Mouse (Mus musculus) cerebellum, adult 18-20 months (tissue): Measurements from ENCODE around the gene Lypd5.

Source experiments
- DNase-seq, 2 experiments: peaks; one replicate each; pipeline ENCODE4 v3.0.0; 2021

Gene Lypd5

DNA sequence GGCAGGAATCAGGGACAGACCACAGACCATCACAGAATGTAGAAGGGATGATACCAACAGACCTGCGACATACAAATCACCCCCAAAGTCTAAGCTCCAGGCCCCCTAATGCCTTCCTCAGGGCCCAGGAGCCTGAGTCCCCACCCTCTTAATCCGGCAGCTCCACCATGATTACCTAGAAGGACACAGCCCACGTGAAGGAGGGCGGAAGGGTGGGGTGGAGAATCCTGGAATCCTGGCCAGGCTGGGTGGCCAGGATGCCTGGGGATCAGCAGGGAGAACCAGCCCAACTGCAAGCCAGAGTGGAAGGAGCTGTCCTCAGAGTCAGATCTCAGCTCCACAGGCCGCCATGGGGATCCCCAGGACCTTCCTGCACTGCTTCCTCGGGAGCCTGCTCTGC, at the start of gene Lypd5:
Gene Lypd5 (plus strand): TSS at position 301 of the 400 bp plus-strand sequence.
- DNase-seq, result no peak

DNA sequence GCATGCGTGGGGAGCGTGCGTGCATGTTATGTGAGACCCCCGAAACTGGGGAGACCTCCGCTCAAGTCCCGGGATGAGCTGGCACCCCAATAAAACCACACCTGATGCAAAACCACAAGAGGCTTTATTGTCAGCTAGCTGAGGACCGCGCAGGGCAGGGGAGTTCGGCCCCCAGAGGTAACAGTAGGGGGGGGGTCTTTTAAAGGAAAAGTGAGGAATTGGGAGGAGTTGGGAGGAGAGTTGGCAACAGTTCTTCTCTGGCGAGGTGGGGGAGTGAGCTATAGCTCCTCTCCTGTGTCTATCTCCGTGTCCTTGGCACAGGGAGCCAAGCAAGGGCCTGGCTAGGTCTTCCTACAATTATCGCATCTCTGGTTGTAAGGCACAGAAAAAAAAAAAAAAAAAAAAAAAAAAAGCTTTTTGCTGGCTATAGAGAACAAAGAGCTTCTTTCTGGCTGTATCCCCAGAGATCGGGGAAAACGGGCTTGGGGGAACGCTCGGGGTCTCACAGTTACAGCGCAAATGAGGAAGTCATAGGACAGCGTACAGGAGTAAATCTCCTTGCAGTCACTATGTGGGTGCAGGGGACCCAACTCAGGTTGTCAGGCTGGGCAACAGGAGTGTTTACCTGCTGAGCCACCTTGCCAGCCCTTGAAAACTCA, 49.0 kb upstream of the Lypd5 start:
- DNase-seq, result peak; percentile 45 to 54

DNA sequence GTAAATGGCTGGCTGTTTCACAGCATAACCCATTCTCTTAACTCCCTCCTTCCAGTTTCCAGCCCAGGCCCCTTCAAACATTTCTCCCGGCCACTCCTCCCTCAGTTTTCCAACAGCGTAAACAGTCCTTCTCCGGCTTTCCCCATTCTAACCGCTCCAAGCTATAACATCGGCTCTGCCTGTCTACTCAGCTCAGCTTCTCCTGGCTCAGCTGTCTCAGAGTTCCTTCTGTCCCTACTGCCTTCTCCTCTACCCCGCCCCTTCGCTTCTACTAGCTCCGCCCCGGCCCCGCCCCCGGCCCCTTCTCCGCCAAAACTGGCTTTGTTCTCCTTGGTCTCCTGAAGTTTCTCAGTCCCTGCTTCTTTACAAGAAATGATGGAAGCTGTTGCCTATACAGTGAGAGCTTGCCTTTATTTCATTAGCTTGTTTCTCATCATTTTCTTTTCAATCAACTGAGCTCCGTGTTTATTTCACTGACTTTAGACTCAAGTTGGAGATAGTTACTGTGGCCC, 48.2 kb upstream of the Lypd5 start, which contains the start of gene Zfp61:
Gene Zfp61 (minus strand): TSS at position 462 of the 512 bp plus-strand sequence.
- peak; percentile 40 to 52 for DNase-seq

DNA sequence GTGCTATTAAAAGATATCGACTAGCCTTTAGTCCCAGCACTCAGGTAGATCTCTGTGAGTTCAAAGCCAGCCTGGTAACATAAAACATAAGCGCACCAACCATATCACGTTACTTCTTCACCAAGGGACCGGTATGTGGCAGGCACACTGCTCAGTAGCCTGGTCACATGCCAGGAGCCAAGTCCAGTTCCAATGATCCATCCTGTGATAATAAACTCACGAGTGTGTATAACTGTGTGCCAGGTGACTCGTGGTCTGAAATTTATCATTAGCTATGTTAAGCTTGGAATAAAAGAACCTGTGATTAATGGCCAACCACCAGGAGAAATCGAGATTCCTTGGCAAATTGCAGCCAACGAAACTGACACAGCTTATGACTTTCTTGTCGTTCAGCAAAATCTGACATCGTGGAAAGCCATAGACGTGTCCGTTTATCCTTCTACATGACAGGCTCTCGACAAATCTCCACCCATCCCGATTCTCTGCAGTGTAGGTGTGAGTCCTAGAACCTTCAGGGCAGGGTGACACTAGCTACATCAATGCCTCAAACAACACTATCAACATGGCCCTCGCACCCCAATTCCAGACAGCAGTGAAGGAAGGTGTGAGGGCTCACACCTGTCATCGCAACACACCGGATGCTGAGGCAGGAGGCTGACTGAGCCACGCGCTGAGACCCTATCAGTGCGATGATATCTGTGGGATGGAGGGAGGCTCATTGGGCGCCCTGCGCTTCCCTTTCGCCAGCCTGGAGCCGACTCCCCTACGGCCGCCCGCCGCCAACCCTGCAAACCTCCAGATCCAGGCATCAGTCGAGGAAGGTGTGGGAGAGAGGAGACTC, 33.0 kb upstream of the Lypd5 start:
- DNase-seq, result peak in 1 of 2 experiments; percentile 30

DNA sequence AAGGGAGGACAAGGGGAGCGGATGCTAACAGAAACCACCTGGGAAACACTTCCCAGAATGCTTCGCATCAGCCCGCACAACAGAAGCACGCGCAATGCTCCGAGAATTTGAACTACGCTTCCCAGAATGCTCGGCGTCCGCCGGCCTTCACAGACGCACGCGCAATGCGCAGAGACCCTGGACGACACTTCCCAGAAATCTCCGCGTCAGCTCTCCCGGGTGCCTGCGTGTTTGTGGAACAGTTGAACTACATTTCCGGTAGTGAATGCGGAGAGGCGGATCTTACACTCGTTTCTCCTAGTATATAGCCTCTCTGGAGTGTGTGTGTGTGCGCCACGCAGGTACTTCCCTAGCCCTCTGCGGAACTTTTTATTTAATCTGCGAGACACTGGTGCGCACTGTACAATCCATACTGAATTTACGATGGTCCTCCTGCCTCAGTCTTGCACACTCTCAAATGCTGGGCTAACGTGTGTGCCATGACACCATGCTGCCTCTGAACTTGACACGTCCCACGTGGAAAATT, 32.4 kb upstream of the Lypd5 start, which contains the start of gene Zfp94:
Gene Zfp94 (minus strand): TSS at position 100 of the 526 bp plus-strand sequence.
- DNase-seq, result peak; percentile 97 to 98

DNA sequence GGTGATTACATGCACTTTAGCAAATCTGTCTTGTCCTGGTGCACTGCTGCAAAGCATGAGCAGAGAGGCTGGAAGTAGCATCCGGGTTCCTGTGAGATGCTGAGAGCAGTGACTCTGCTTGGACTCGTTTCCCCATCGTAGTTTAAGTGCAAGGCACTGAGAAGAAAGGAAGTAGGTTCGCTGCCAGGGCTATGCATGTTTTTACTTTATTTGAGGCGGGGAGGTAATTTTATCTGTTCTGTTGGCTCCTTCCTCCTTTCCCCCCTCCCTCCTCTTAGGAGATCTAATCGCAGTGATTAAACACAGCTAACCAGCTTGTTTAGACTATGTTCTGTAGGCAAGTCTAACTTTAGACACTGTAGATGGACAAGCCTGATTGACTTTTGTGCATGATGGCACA, 30.1 kb upstream of the Lypd5 start:
- DNase-seq, result no peak

DNA sequence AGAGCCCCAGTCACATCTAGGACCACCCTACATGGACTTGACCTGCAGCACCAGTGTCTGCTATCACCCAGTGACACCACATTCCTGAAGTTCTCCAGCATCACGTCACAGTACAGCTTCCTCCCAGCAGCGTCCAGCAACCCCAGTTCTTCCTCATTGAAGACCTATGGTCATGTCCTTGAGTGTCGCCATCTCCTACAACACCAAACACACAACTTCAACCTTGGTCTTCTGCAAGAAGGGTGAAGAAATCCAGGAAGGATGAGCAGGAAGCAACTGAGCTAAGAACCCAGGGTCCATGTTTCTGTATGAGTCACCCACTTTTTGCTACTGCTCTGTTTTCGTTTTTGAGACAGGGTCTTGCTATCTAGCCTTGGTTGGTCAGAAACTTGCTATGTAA, 26.4 kb upstream of the Lypd5 start:
- no peak for DNase-seq

DNA sequence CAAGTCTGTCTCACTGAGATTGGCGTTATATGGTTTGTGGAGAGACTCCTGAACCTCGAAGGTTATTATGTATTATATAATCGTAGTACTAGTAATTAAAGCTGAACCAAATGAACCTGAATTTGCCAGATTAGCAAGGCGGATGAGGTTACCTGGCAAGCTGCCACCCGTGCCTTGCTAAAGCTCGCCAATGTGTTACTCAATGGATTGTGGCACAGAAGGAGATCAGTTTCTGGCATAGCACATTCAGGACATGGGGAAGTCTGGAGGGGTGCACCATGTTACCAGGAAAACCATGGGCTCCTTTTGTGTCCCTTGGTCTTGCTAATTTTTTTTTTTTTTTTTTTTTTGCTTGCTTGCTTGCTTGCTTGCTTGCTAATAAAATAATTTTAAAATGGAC, 23.8 kb upstream of the Lypd5 start:
- DNase-seq, result no peak

DNA sequence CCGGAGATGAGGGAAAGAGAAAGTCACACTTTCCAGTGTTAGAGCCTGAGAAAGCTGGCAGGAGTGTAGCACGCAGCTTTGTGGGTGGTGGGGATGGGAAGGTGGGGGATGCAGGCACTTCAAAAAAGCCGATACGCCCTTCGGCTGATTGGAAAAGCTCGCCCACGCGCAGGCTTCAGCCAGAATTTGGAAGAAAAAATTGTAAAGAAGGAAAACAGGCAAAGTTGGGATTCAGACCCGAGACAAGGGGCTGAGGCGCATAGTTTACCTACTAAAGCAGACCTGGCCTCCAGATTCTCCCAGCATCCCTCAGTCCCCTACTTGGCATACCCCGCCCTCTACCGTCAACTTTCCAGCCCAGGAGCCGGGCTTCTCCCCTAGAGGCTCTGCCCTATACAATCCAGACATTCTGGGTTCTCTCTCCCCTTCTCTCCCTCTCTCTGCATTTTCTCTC, 23.3 kb upstream of the Lypd5 start:
- no peak for DNase-seq

DNA sequence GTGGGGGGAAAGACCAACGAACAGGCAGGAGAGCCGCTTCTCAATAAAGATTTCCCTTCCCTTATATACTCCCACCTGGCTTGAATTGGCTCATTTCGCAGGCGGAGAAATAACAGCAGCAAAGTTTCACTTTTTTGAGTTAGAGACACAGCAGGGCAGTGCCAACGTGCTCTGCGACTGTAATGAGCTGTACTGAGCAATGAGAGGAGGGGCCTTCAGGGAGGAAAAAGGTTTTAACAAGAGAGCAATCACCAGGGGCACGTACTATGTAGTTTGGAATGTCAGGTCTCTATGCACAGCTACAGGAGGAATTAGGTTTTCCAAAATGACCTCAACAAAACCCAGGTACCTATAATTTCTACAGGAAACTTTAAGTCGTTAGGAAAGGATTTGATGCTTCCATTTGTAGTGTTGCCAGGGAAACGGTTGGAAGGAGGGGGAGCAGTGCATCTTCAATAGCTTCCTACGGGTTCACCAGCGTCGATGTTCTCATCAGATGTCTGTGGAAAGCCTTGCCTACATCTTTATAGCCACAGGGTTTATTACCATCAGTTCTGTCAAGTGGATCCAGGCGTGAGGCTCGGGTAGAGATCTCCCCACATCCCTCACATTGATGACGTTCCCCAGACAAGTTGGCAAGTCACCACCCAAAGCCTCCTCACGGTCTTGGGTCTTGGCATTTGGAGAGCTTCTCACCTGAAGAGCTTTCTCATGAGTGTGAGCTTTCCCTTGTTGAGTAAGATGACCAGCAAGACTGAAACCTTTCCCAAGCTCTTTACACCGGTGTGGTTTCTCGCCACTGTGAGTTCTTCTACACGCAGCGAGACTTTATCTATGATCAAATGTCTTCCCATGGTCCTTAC, 22.5 kb upstream of the Lypd5 start:
- DNase-seq, result no peak

DNA sequence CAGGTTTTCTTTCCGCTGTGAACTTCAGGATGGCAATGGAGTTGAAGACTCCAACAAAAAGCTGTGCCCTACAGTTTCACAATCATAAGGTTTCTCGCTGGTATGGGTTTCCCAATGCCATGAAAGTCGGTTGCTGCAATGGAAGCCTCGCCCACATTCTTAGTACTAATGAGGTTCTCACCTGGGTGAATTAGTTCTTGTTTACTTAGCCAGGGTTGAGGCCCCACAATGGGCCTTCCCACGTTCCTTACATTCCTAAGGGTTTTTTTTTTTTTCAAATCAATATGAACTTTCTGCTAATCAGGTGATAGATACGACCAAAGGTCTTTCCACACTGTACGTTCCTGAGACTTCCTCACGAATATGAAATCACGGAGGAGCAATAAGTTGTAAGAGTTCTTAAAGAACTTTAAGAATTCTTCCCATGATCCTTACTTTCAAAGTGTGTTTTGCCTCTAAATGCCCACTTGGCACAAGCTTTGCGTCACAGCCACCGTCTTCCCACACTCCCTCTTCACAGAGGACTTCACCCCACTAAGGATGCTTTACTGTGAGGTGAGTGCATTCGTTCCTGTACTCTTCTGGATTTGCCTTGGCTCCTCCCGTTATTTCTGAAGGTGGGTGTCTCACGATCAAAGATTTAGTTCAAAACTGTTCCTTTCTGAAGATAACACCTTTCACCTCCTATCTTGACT, 21.6 kb upstream of the Lypd5 start:
- DNase-seq, result no peak

DNA sequence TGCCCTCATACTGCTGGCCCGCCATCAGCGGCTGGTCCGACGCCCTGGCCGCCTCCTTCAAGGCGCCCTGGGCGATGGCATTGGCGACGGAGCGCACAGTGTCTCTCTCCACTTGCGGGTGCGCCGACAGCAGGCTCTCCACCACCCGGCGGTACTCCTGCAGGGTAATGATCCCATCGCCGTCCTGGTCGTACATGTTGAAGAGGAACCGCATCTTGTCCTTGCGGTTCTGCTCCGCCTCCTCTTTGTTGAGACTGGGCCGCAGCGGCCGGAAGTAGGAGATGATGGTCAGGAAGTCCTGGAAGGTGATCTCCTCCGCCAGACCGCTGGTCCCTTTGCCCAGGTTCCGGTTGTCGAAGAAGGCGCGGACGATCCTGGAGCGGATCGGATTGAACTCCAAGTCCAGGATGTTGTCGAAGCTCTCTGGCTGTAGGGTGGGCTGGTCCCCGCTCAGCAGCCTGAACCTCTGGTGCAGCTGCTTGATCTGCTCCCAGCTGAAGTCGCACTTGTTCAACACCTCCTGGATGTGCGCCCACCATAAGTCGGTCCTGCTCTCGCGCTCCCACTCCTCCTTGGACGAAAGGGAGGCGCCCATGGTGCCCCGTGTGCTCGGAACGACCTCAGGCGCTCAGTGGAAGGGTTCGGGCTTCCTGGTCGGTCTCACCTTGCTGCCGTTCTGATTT, 15.6 kb upstream of the Lypd5 start, which contains the start of gene Tescl:
Gene Tescl (minus strand): TSS at position 633 of the 683 bp plus-strand sequence.
- DNase-seq, result peak in 1 of 2 experiments; percentile 16

DNA sequence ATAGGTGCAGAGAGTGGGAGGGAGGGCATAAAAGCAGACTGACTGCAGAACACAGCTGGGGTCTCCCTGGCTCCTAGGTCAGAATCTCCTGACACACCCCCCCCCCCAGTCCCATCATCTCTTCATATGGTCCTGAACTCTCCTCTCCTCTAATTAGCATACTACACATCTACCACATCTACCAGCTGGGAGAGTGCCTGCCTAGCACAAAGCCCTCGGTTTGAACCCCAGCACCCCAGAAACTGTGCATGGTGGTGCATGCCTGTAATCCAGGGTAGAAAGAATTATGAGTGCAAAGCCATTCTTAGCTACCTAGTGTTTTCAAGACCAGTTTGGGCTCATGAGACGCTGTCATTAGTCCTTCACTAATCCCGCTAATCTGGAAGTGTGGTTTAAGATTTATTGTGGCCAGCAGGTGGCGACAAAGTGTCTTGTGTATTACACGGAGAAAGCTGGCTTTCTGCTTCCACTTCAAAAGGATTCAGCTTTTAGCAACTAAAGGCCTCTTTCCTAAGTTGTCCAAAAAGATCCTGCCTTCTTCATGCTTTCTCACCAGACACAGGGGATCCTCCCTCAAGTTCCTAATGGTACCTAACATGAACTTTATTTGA, 13.2 kb upstream of the Lypd5 start:
- peak; percentile 69 to 75 for DNase-seq

DNA sequence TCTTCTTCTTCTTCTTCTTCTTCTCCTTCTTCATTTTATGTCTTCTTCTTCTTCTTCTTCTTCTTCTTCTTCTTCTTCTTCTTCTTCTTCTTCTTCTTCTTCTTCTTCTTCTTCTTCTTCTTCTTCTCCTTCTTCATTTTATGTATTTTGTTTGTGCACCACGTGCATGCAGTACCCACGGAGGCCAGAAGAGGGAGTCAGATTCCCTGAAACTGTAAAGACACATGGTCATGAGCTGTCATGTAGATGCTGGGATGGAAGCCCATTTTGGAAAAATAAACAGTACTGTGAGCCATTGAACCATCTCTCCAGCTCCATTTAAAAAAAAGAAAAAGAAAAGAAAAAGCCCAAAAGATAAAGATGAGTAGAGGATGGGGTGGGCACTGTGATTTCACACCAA, 10.8 kb upstream of the Lypd5 start:
- DNase-seq, result no peak

DNA sequence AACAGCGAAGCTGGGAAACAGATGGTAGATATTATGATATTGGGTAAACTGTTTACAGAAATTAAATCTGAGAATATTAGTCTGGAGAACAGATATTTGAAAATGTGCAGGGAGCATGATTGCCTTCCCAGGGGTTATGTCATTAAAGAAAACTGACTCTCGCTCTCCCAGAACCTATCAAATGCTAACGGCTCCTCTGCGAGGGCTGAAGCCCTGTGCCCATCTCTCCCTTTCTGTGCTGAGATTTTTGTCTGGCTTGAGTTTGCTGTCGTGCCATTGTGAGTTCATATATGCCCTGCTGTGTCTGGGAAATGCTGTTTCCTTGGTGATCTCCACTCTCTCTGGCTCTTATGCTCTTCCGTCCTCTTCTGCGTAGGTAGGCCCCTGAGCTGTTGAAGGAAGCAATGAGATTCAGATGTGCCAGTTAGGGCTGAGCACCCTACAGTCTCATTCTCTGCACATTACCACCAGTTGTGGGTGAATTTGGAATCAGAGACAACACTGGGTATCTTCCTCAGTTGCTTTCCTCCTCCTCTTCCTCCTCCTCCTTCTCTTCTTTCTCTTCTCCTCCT, 5.2 kb upstream of the Lypd5 start:
- DNase-seq, result no peak

DNA sequence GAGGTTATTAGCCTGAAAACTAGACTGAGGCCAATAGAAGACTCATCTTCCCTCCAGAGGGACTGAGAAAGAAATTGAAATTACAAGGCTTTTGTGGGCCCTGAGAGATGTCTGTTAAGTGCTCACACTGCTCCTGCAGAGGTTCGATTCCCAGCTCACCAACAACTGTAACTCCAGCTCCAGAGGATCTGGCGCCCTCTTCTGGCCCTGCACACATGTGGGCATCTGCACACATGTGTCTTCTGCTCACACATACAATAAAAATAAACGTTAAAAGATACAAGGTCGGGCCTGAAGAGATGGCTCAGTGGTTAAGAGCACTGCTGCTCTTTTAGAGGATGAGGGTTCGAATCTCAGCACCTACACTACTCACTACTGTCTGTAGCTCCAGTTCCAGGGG, 2.6 kb upstream of the Lypd5 start:
- DNase-seq, result no peak

DNA sequence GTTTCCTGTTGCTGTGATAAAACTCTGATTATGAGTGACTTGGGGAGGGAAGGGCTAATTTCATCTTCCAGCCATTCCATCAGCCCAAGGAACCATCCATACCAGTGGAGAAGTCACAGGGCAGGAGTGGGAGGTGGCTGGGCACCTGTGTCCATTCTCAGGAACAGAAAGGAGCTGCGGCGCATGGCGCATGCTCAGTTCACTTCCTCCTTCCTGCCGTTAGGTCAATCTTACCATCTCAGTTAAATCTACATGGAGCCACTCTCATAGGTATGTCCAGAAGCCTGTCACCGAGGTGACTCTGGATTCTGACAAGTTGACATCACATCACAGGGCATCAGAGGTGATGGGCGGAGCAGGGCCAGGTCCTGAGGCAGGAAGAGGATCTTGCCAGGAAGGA, 6.7 kb downstream of the Lypd5 start:
- DNase-seq, result no peak

DNA sequence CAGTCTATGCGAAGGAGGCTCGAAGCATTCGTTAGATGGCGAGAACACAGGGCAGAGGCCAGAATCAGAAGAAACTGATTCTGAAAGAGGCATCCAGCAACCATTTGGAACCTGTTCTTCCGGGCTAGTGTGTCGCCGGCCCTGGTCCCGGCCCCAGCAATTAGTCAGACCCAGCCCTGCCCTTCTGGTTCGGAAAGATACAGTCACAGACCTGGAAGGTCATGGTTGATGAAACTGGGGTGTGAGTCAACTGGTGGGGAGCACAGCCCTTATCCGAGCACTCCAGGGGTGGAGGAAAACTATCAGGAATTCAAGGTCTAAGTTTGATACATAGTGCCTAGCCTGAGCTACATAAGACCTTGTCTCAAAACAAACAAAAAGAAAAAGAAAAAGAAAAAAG, 7.1 kb downstream of the Lypd5 start:
- DNase-seq, result no peak

DNA sequence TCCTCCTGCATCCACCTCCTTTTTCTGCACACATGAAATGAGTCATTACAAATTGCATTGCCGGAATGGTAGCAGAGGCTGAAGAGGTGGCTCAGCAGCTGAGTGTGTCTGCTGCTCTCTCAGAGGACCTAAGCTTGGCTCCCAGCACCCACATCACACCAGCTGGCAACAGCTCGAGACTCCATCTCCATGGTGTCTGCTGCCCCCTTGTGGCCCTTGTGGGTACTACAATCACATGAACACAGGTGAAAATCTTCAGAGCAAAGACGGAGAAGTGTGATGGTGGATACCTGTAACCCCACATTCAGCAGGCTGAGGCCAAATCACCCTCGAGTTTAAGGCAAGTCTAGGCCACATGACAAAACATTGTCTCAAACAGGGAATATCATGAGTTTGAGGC, 8.9 kb downstream of the Lypd5 start:
- no peak for DNase-seq

DNA sequence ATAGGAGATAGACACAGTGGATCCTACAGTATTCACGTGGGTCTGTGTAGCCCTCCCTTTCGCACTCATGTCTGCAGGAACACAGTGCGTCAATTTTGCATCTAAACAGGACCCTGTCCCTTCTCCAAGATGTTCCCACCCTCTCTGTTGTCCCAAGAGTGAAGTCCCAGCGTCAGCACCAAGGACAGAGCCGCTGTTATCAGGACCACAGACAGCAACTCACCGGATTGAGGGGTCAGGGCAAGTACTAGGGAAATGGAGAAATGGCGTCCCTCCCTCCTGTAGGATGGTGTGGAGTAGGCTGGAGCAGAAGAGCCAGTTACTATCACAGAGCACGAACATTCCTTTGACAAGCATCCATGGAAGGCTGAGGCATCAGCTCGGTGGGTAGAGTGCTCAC, 10.3 kb downstream of the Lypd5 start:
- no peak for DNase-seq
